Comparison of ENCODE assay signal across 21 mouse cellular contexts in the genomic region with DNA sequence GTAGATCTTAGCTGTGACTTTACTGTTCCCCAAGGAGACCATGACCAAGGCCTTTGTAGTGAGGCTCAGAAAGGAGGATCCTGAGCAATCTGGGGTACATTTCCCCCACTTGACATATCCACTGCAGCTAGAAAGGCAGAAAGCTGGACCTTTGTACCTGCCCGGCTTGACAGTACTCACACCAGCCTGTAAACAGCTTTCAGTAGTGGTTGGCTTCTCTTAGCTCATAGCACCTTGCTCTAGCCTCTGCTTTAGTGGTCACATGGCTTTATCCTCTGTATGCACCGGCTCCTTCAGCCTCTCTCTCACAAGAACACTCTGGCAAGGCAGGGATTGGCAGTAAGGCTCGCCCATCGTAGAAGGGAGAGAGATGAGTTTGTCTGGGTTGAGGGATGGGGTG. TPM values are rescaled to one million over a fixed set of nuclear protein-coding genes. Genes with fewer than 3 reads are reported as not detected.
A peak's percentile ranks its signal among the peaks of the same experiment; 100 is the strongest.
DNase-seq lines count a peak whose midpoint lies in the region; ATAC-seq and TF ChIP-seq lines count a peak whose summit lies in the region.
"Had no signal": no experiment of that assay in that cellular context is flagged by ENCODE, and none has a peak within 500 bp of the region (broad histone marks: within the 10 kb centered on the region; RNA-seq: fewer than 3 reads in every experiment).

No protein-coding gene starts in this region.

- intact Hi-C loops in gastrocnemius, adult 2 months (cut with DNase I) = no loop called here

- H3K9me3 ChIP-seq in kidney, postnatal 0 days (replicated peaks; ENCODE audit: low read length) = no peaks in the 10 kb centered on the region
- H3K9me3 ChIP-seq: embryonic facial prominence, embryonic 15.5 days; forebrain, embryonic 10.5 days; heart, embryonic 12.5 days; hindbrain, embryonic 15.5 days had no signal

- 92% methylated on average over 4 of the region's 4 CpGs for WGBS in kidney, postnatal 0 days
- WGBS in thymus, adult 2 months = 96% methylated on average over 4 of the region's 4 CpGs

- TF ChIP-seq CTCF in gastrocnemius, adult 2 months (IDR thresholded peaks at IDR 0.05) = no peak
- no peak for TF ChIP-seq CTCF in kidney, postnatal 0 days (IDR thresholded peaks at IDR 0.05; ENCODE audit: low read depth)
- no peak for TF ChIP-seq CTCF in thymus, adult 2 months (IDR thresholded peaks at IDR 0.05; ENCODE audit: borderline replicate concordance, control insufficient read depth, extremely low read depth, insufficient read depth, low read length, poor library complexity)

- TF ChIP-seq POLR2A in thymus, adult 2 months (IDR thresholded peaks at IDR 0.05; ENCODE audit: control insufficient read depth, extremely low read depth, insufficient read depth, low read length, poor library complexity) = no peak

- H3K36me3 ChIP-seq in kidney, postnatal 0 days (ENCODE audit: insufficient read depth, low read length) = no peaks in the 10 kb centered on the region
- H3K36me3 ChIP-seq in thymus, adult 2 months (ENCODE audit: control insufficient read depth, insufficient read depth, low read length) = peaks cover 49% of the 10 kb centered on the region
- H3K36me3 ChIP-seq: hindbrain, embryonic 15.5 days had no signal

- no peak overlapping the region for H3K9ac ChIP-seq in kidney, postnatal 0 days (ENCODE audit: low read depth, low read length)
- H3K9ac ChIP-seq: embryonic facial prominence, embryonic 15.5 days; heart, embryonic 12.5 days; hindbrain, embryonic 15.5 days had no signal

- no peaks in the 10 kb centered on the region for H3K27me3 ChIP-seq in kidney, postnatal 0 days (ENCODE audit: insufficient read depth, low read length)
- H3K27me3 ChIP-seq in thymus, adult 2 months (ENCODE audit: control insufficient read depth, insufficient read depth, low read length) = no peaks in the 10 kb centered on the region
- H3K27me3 ChIP-seq: embryonic facial prominence, embryonic 15.5 days; heart, embryonic 12.5 days; hindbrain, embryonic 15.5 days had no signal

- ATAC-seq in kidney, postnatal 0 days (replicated peaks; ENCODE audit: low FRiP score, low read depth) = peak; percentile 47
- ATAC-seq: forebrain, embryonic 16.5 days had no signal

- no peak overlapping the region for H3K4me2 ChIP-seq in kidney, postnatal 0 days (ENCODE audit: low read length)
- H3K4me2 ChIP-seq: embryonic facial prominence, embryonic 15.5 days; heart, embryonic 12.5 days; hindbrain, embryonic 15.5 days had no signal

- H3K4me1 ChIP-seq in kidney, postnatal 0 days (replicated peaks; ENCODE audit: insufficient read depth, low read length) = 0 out of 2 replicates have a peak, but pooled peaks cover 14% of the 10 kb centered on the region
- peaks cover 61% of the 10 kb centered on the region for H3K4me1 ChIP-seq in thymus, adult 2 months (replicated peaks; ENCODE audit: control insufficient read depth, insufficient read depth, low read length)

- no peak overlapping the region for H3K4me3 ChIP-seq in gastrocnemius, adult 2 months
- H3K4me3 ChIP-seq in kidney, postnatal 0 days (replicated peaks; ENCODE audit: low read depth, low read length) = no peak overlapping the region
- H3K4me3 ChIP-seq in thymus, adult 2 months (ENCODE audit: control insufficient read depth, insufficient read depth, low read length) = no peak overlapping the region
- H3K4me3 ChIP-seq: embryonic facial prominence, embryonic 15.5 days; erythroblast, embryonic 14.5 days; forebrain, embryonic 10.5 days; heart, embryonic 12.5 days; hindbrain, embryonic 15.5 days had no signal

- peak overlapping the region; percentile 80 for H3K27ac ChIP-seq in gastrocnemius, adult 2 months
- H3K27ac ChIP-seq in kidney, postnatal 0 days = no peak overlapping the region
- H3K27ac ChIP-seq in thymus, adult 2 months (ENCODE audit: control insufficient read depth, insufficient read depth, low read length) = peak overlapping the region; percentile 14; the same call in 1 of the 2 replicates
- H3K27ac ChIP-seq: forebrain, embryonic 10.5 days had no signal

- peak; percentile 10 for DNase-seq in gastrocnemius, adult 2 months
- no peak for DNase-seq in gastrocnemius, postnatal 4 days (ENCODE audit: low spot score in 2 of 2)
- DNase-seq in kidney, postnatal 0 days (ENCODE audit: low spot score) = no peak
- DNase-seq in kidney, postnatal 25 days = no peak
- DNase-seq in thymus, adult 2 months = no peak
- no peak for DNase-seq in thymus, postnatal 0 days (ENCODE audit: low spot score)
- no peak for DNase-seq in yolk sac, embryonic 10.5 days (ENCODE audit: low spot score)
- DNase-seq: adrenal gland, postnatal 10 days; cerebellum, adult 11 months; cerebellum, adult 8-10 months; cerebellum, postnatal 14 days; embryo, embryonic 11 days; gastrocnemius, postnatal 25 days; heart, adult 18-20 months; heart, postnatal 36 days had no signal

RNA-seq across cellular contexts. Expression of a gene that starts 15.6 kb away (rescaled TPM):
- 10 to 100 TPM; 42.4 to 49.5 TPM for total RNA-seq in gastrocnemius, adult 2 months (2021)
- 10 to 100 TPM; 47.4 to 49.3 TPM for total RNA-seq in gastrocnemius, postnatal 4 days (2021)
- polyA plus RNA-seq in kidney, postnatal 0 days (2015; fragmentation: Nextera tagmentation; extraction: Ambion mirVana) = 103 and 104 TPM in 2 replicates
- polyA plus RNA-seq in thymus, adult 2 months (2012; rRNA removed) = 89.3 and 107 TPM in 2 replicates
- 93.1 and 95.3 TPM in 2 replicates for polyA plus RNA-seq in thymus, postnatal 0 days (2015; fragmentation: Nextera tagmentation; extraction: Ambion mirVana)

RNA-seq across cellular contexts. Expression of a gene that starts 32.1 kb away (rescaled TPM):
- total RNA-seq in gastrocnemius, adult 2 months (2021) = 1 to 10 TPM; 1.5 to 2.1 TPM
- total RNA-seq in gastrocnemius, postnatal 4 days (2021) = 10 to 100 TPM; 21.1 to 24.9 TPM
- 8.7 and 10.0 TPM in 2 replicates for polyA plus RNA-seq in kidney, postnatal 0 days (2015; fragmentation: Nextera tagmentation; extraction: Ambion mirVana)
- 204 and 224 TPM in 2 replicates for polyA plus RNA-seq in thymus, adult 2 months (2012; rRNA removed)
- 24.2 and 27.3 TPM in 2 replicates for polyA plus RNA-seq in thymus, postnatal 0 days (2015; fragmentation: Nextera tagmentation; extraction: Ambion mirVana)

RNA-seq across cellular contexts. Expression of a gene that starts 45.0 kb away (rescaled TPM):
- total RNA-seq in gastrocnemius, adult 2 months (2021) = 100 to 1,000 TPM; 190 to 208 TPM
- 100 to 1,000 TPM; 191 to 194 TPM for total RNA-seq in gastrocnemius, postnatal 4 days (2021)
- polyA plus RNA-seq in kidney, postnatal 0 days (2015; fragmentation: Nextera tagmentation; extraction: Ambion mirVana) = 77.8 and 90.8 TPM in 2 replicates
- polyA plus RNA-seq in thymus, adult 2 months (2012; rRNA removed) = 47.9 and 52.0 TPM in 2 replicates
- 120 and 142 TPM in 2 replicates for polyA plus RNA-seq in thymus, postnatal 0 days (2015; fragmentation: Nextera tagmentation; extraction: Ambion mirVana)

RNA-seq across cellular contexts. Expression of a gene that starts 58.8 kb away (rescaled TPM):
- 10 to 100 TPM; 21.5 to 23.9 TPM for total RNA-seq in gastrocnemius, adult 2 months (2021)
- total RNA-seq in gastrocnemius, postnatal 4 days (2021) = 10 to 100 TPM; 44.2 to 44.4 TPM
- polyA plus RNA-seq in kidney, postnatal 0 days (2015; fragmentation: Nextera tagmentation; extraction: Ambion mirVana) = 49.0 and 52.1 TPM in 2 replicates
- polyA plus RNA-seq in thymus, adult 2 months (2012; rRNA removed) = 55.5 and 64.8 TPM in 2 replicates
- 56.8 and 57.9 TPM in 2 replicates for polyA plus RNA-seq in thymus, postnatal 0 days (2015; fragmentation: Nextera tagmentation; extraction: Ambion mirVana)
